Mouse (Mus musculus) kidney, adult 2 months (tissue): ENCODE data around the gene Duox1. TPM values are rescaled to one million over a fixed set of nuclear protein-coding genes. Genes with fewer than 3 reads are reported as not detected.

Experiments used
- DNase-seq: peaks from one replicate; pipeline ENCODE4 v3.0.0; 2021
- H3K27ac ChIP-seq: fragments of 200-500 bp; 2 replicates; pipeline ENCODE4 v1.5.1; 2012; ENCODE audit warnings: low read depth, low read length, control low read depth, inconsistent platforms; ENCODE audit not compliant: insufficient read depth
- H3K27me3 ChIP-seq: fragments of 200-500 bp; replicated peaks from 2 replicates; pipeline ENCODE4 v1.6.1; 2012; ENCODE audit warnings: mild to moderate bottlenecking, moderate library complexity, low read length, inconsistent platforms; ENCODE audit not compliant: control insufficient read depth, insufficient read depth
- H3K36me3 ChIP-seq: fragments of 200-500 bp; 2 replicates; pipeline ENCODE4 v1.6.1; 2012; ENCODE audit warnings: mild to moderate bottlenecking, moderate library complexity, low read length, inconsistent platforms; ENCODE audit not compliant: control insufficient read depth, insufficient read depth
- H3K4me1 ChIP-seq: fragments of 200-500 bp; 2 replicates; pipeline ENCODE4 v1.6.1; 2011; ENCODE audit warnings: low read length; ENCODE audit not compliant: control insufficient read depth, insufficient read depth
- H3K4me3 ChIP-seq: fragments of 200-500 bp; 2 replicates; pipeline ENCODE4 v1.5.1; 2011; ENCODE audit warnings: mild to moderate bottlenecking, low read depth, low read length, control low read depth; ENCODE audit not compliant: insufficient read depth
- CTCF ChIP-seq: fragments of 200-500 bp; conservative IDR thresholded peaks from 2 replicates; pipeline ENCODE4 v1.5.1; 2011; ENCODE audit warnings: low read depth, mild to moderate bottlenecking, control low read depth, low read length, moderate library complexity, mixed read lengths; ENCODE audit not compliant: insufficient read depth, insufficient read length
- POLR2A ChIP-seq: fragments of 200-500 bp; IDR thresholded peaks from one replicate; pipeline ENCODE4 v1.6.1; 2011; ENCODE audit warnings: low read depth, low read length, control low read depth
- WGBS: fragments of 180-500 bp; shearing (Covaris S2); methylation state at CpG from one replicate; pipeline ENCODE4 v1.1.7; 2018; 5-methylcytosine and 5-hydroxymethylcytosine counted together
- polyA plus RNA-seq: library from polyadenylated mRNA; depleted of rRNA; stranded (reverse); fragments of >200 nt; gene quantifications from 2 replicates; pipeline ENCODE4 v1.2.3, GENCODE M21; 2012

The Duox1 gene
- polyA plus RNA-seq, 1 experiment, result 0.20 TPM

- WGBS, result 77% methylated on average over 6 of the region's 6 CpGs
- H3K4me1 ChIP-seq, result no peaks in the 10 kb centered on the region
- H3K27ac ChIP-seq, result no peak overlapping the region
Measured at GRCm38 (mm10) chr2:122360310-122360709, 44.8 kb downstream of the Duox1 start.

GRCm38 (mm10) chr2:122361181-122361580 lies 45.7 kb downstream of the Duox1 start:
- 74% methylated on average over 6 of the region's 6 CpGs for WGBS
- no peak overlapping the region for H3K4me3 ChIP-seq
- no peaks in the 10 kb centered on the region for H3K36me3 ChIP-seq
- no peak for TF ChIP-seq CTCF
- TF ChIP-seq POLR2A, result no peak
- H3K27ac ChIP-seq, result no peak overlapping the region
- no peak for DNase-seq
- H3K27me3 ChIP-seq, result no peaks in the 10 kb centered on the region
- H3K4me1 ChIP-seq, result no peaks in the 10 kb centered on the region

More at GRCm38 (mm10) chr2:122360310-122360709, 44.8 kb downstream of the Duox1 start:
- no peak for TF ChIP-seq POLR2A
- no peak for TF ChIP-seq CTCF
- H3K36me3 ChIP-seq, result no peaks in the 10 kb centered on the region
- no peaks in the 10 kb centered on the region for H3K27me3 ChIP-seq
- no peak for DNase-seq
- H3K4me3 ChIP-seq, result no peak overlapping the region

- H3K36me3 ChIP-seq, result no peaks in the 10 kb centered on the region
- H3K27ac ChIP-seq, result no peak overlapping the region
- no peaks in the 10 kb centered on the region for H3K4me1 ChIP-seq
- H3K27me3 ChIP-seq, result no peaks in the 10 kb centered on the region
- H3K4me3 ChIP-seq, result no peak overlapping the region
- no peak for TF ChIP-seq CTCF
- TF ChIP-seq POLR2A, result no peak
- WGBS, result 67% methylated on average over 10 of the region's 10 CpGs
- no peak for DNase-seq
Measured at GRCm38 (mm10) chr2:122361868-122362621, 46.6 kb downstream of the Duox1 start.

GRCm38 (mm10) chr2:122362622-122363523 lies 47.4 kb downstream of the Duox1 start:
- no peak overlapping the region for H3K4me3 ChIP-seq
- no peak for DNase-seq
- WGBS, result 89% methylated on average over 13 of the region's 13 CpGs
- H3K36me3 ChIP-seq, result no peaks in the 10 kb centered on the region
- H3K27me3 ChIP-seq, result no peaks in the 10 kb centered on the region
- H3K27ac ChIP-seq, result no peak overlapping the region
- H3K4me1 ChIP-seq, result no peaks in the 10 kb centered on the region
- no peak for TF ChIP-seq POLR2A
- TF ChIP-seq CTCF, result 0 out of 2 replicates have a peak, but pooled peaks have one; percentile 10

- DNase-seq, result no peak
- no peak overlapping the region for H3K27ac ChIP-seq
- H3K4me1 ChIP-seq, result peaks cover 3% of the 10 kb centered on the region; the same call in 1 of the 2 replicates
- 91% methylated on average over 3 of the region's 3 CpGs for WGBS
- H3K27me3 ChIP-seq, result no peaks in the 10 kb centered on the region
- no peaks in the 10 kb centered on the region for H3K36me3 ChIP-seq
- no peak overlapping the region for H3K4me3 ChIP-seq
- TF ChIP-seq CTCF (no peak), POLR2A (no peak)
Measured at GRCm38 (mm10) chr2:122364352-122364944, 49.0 kb downstream of the Duox1 start.

- H3K4me1 ChIP-seq, result peaks cover 5% of the 10 kb centered on the region; the same call in 1 of the 2 replicates
- no peak for TF ChIP-seq POLR2A
- TF ChIP-seq CTCF, result 0 out of 2 replicates have a peak, but pooled peaks have one; percentile 28
- no peak for DNase-seq
- H3K27me3 ChIP-seq, result no peaks in the 10 kb centered on the region
- 88% methylated on average over 10 of the region's 10 CpGs for WGBS
- H3K4me3 ChIP-seq, result no peak overlapping the region
- H3K36me3 ChIP-seq, result no peaks in the 10 kb centered on the region
- no peak overlapping the region for H3K27ac ChIP-seq
Measured at GRCm38 (mm10) chr2:122365244-122365866, 49.9 kb downstream of the Duox1 start.
